Mouse (Mus musculus) pancreas, adult 10 weeks (tissue): ENCODE data around the gene Esam. TPM values are rescaled to one million over a fixed set of nuclear protein-coding genes. Genes with fewer than 3 reads are reported as not detected.

Source experiments
- polyA plus RNA-seq: library from polyadenylated mRNA; stranded (reverse); fragments of 350-450 nt; fragmentation: Illumina TruSeq; extraction: RNeasy Lipid Tissue Mini Kit (QIAGEN cat#74804); gene quantifications from one replicate; pipeline ENCODE4 v1.2.3, GENCODE M21; 2015; ENCODE audit warnings: low read depth, low replicate concordance; ENCODE audit not compliant: insufficient read depth

Gene Esam
- 45.9 TPM for polyA plus RNA-seq

DNA sequence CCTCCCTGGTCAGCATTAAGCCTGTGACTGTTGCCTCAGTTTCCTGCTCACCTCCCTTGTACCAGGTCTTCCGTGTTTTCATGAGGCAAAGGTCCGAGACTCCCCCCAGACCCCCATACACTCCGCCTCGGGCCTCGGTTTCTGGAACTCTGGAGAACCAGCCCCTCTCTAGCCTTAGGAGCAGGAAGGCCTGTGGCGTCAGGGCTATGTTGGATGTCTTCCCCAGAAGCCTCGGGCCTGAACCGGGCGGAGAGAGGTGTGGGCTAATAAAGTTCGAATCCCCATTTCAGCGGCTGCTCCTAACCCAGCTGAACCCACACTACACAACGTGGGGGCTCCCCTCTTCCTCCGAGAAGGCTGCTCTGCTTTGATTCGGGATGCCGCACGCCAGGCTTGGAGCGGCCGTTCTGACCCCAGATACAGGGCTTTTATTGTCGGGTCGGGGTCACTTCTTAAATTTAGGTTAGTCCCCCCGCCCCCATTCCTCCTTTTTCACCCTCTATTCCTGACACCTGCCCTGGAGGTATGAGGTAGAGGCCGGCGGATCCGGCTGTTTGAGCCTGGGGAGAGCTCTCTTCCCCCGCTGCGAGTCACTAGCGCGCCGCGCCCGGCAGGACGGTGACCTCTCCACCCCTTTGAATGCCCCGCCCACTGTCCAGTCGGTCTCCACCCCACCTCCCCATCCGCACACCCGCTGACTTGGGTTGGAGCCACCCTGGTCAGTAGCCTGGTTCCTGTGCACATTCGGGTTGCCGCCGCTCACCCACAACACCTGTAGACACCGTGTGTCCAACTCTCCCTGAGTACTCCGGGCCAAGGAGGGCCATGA is at the start of gene Esam:
Gene Esam (plus strand): TSS at position 683 of the 829 bp plus-strand sequence.

DNA sequence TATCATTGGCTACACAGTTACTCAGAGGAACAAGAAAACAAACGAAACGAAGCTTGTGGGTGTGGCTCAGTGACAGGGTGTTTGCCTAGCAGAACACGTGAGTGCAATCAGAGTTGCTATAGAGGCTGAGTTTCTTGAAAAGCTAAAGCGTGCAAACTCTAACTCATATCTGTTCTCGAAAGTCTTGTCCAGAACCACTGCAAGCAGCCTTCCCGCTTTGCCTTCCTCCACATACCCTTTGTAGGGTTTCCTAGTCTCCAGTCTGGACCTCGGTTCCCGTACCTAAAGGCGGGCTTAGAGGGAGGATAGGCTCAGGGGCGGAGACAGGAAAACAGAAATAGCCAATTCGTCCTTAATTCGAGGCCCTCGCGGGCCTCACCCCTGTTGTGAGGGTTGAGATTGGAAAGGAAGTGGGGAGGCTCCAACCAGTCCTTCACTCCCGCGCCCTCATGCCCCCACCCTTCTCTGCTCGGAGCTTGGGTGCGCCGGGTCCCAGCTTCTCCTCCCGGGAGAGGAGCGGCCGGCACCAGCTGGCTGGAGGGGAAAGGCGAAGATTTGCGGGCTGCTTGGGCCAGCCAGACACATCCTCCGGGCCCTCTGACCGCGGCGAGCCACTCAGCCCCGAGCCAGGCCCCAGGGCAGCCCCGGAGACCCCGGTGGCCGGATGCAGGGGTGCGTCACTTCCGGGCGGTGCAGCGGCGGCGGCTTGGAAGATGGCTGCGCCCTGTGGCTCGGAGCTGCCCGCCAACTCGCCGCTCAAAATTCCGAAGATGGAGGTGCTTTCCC is 39.1 kb upstream of the Esam start, which contains the start of gene Msantd2:
Gene Msantd2 (plus strand): TSS at position 709 of the 786 bp plus-strand sequence.

GRCm38 (mm10) chr9:37539170-37540025 is 11.5 kb downstream of the Esam start, which contains the start of gene Vsig2:
Vsig2 (plus strand) TSS chr9:37539255.

DNA sequence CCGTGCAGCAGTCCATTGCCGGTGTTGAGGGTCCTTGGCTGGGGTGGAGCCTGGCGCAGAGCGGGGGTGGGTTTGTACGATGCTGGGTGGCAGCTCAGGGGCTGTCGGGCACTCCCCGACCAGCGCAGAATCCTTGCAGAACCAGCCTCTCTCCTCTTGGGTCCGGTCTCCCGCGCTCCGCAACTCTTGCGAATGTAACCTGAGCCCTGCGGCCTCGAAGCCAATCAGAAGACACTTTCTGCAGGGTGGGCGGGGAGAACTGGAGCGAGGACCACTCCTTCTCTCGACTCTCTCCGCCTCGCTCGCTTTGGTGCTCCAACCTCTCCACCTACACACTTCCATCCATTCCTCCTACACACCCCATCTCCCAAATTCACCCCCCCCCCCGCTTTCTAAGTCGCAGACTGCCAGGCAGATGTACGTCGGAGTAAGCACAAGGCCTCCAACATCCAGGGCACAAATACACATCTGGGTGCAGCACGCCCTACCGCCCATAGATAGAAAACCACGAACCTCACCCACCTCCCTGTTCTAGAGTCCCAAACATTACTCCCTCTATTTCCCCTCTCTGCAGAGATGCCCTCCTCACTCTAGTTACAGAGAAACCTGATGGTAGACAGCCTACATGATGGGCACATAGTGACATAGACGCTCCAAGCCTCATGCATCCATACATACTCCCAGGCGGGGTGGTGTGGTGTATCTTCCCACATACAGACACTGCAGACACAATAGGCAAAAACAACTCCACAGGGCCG is 24.8 kb downstream of the Esam start, which contains the start of gene Nrgn:
Gene Nrgn (minus strand): TSS at position 369 of the 758 bp plus-strand sequence.

DNA sequence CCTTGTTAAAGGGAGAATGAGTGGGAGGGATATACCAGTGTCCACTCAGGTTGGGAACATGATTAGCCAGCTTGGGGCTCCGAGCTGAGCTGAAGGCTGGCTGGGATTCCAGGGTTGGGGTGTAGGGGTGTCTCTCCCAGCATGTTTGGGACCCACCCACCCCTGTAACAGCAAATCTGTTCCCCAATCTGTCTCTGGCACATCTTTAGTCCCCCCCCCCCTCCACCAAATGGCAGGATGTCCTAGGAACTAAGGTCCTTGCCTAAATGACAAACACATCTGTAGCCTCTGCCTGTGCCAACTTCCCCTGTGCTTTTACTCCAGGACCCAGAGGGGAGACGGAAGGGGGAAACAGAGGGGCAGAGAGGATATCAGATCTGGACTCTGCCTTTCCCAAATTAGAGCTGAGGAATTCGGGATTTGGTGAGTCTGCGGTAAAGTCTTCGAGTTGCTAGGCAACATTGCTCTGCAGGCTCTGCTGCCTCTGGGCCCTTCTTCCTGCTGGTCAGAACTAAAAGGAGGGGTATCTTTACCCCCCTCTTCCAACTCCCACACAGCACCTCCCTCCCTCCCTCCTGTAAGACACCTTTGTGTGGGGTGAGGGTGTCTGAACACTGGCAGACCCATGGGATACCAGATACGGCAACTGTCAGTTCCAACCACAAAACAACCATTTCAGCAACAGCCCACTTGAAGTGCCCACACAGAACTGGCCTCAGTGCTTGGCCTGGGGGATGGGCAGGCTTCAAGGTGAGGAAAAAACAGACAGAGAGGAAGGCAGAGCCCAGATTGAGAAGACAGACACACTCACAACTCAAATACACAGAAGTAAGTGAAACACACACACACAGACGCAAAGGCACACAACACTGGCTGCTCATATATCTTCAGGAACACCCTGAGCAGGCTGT is 27.2 kb downstream of the Esam start, which contains the start of gene Siae:
Gene Siae (plus strand): TSS at position 861 of the 911 bp plus-strand sequence.

Other genes starting within 250 kb of the Esam start
- gene Ccdc15, start 179.6 kb upstream of the Esam start, polyA plus RNA-seq = 0.61 TPM
- not detected for gene Hepacam, start 160.7 kb upstream of the Esam start, polyA plus RNA-seq
- gene Robo4, start 126.2 kb upstream of the Esam start, polyA plus RNA-seq = 16.8 TPM
- 0.57 TPM for gene Robo3, start 94.8 kb upstream of the Esam start, polyA plus RNA-seq
- 12.3 TPM for gene Msantd2, start 38.8 kb upstream of the Esam start, polyA plus RNA-seq
- 10.8 TPM for gene Vsig2, start 11.2 kb downstream of the Esam start, polyA plus RNA-seq
- gene Nrgn, start 24.8 kb downstream of the Esam start, polyA plus RNA-seq = 3.7 TPM
- gene Siae, start 27.6 kb downstream of the Esam start, polyA plus RNA-seq = 2.4 TPM
- gene Spa17, start 85.6 kb downstream of the Esam start, polyA plus RNA-seq = 2.3 TPM
- 28.4 TPM for gene Tbrg1, start 129.2 kb downstream of the Esam start, polyA plus RNA-seq
- not detected for gene Panx3, start 141.2 kb downstream of the Esam start, polyA plus RNA-seq
- not detected for gene Olfr160, start 188.2 kb downstream of the Esam start, polyA plus RNA-seq
- not detected for gene Olfr874, start 217.0 kb downstream of the Esam start, polyA plus RNA-seq
- not detected for gene Olfr875, start 243.8 kb downstream of the Esam start, polyA plus RNA-seq